Mouse (Mus musculus) ES-CJ7 (cell line): ENCODE measurements around the gene Zdhhc9.
"Not testable (repeated sequence)": the region's sequence is repeated elsewhere in the genome, so short reads cannot be mapped to it uniquely, and the experiment has no call there.

Experiments used
- DNase-seq: peaks from one replicate; pipeline ENCODE4 v3.0.0; 2011; ENCODE audit warnings: low read depth, low spot score

The Zdhhc9 gene

GRCm38 (mm10) chrX:48208519-48209185, at the start of gene Zdhhc9:
Zdhhc9 (minus strand) TSS chrX:48208878.
- peak; percentile 90 for DNase-seq

GRCm38 (mm10) chrX:48257011-48257410, 48.3 kb upstream of the Zdhhc9 start:
- DNase-seq = no peak

GRCm38 (mm10) chrX:48256468-48257007, 47.9 kb upstream of the Zdhhc9 start, which contains the start of gene Utp14a:
Utp14a (plus strand) TSS chrX:48256862.
- DNase-seq = peak; percentile 94

- DNase-seq = peak; percentile 23
Observed at GRCm38 (mm10) chrX:48255830-48256428, 47.3 kb upstream of the Zdhhc9 start.

GRCm38 (mm10) chrX:48234417-48234816, 25.7 kb upstream of the Zdhhc9 start:
- DNase-seq = peak; percentile 90

- no peak for DNase-seq
Observed at GRCm38 (mm10) chrX:48226225-48226624, 17.5 kb upstream of the Zdhhc9 start.

- DNase-seq = peak; percentile 69
Observed at GRCm38 (mm10) chrX:48222706-48223105, 14.0 kb upstream of the Zdhhc9 start.

- DNase-seq = no peak
Observed at GRCm38 (mm10) chrX:48219468-48219867, 10.8 kb upstream of the Zdhhc9 start.

- not testable (repeated sequence) for DNase-seq
Observed at GRCm38 (mm10) chrX:48209746-48210145, 1.1 kb upstream of the Zdhhc9 start.

GRCm38 (mm10) chrX:48207761-48208487, 754 bp downstream of the Zdhhc9 start:
- peak; percentile 9 for DNase-seq

GRCm38 (mm10) chrX:48204469-48204868, 4.2 kb downstream of the Zdhhc9 start:
- no peak for DNase-seq

- no peak for DNase-seq
Observed at GRCm38 (mm10) chrX:48203763-48204162, 4.9 kb downstream of the Zdhhc9 start.

- no peak for DNase-seq
Observed at GRCm38 (mm10) chrX:48202995-48203394, 5.7 kb downstream of the Zdhhc9 start.

GRCm38 (mm10) chrX:48202436-48202835, 6.2 kb downstream of the Zdhhc9 start:
- DNase-seq = peak; percentile 50

- DNase-seq = no peak
Observed at GRCm38 (mm10) chrX:48201973-48202372, 6.7 kb downstream of the Zdhhc9 start.

GRCm38 (mm10) chrX:48200699-48201098, 8.0 kb downstream of the Zdhhc9 start:
- no peak for DNase-seq

- DNase-seq = no peak
Observed at GRCm38 (mm10) chrX:48199026-48199425, 9.7 kb downstream of the Zdhhc9 start.

GRCm38 (mm10) chrX:48197856-48198255, 10.8 kb downstream of the Zdhhc9 start:
- peak; percentile 29 for DNase-seq

- no peak for DNase-seq
Observed at GRCm38 (mm10) chrX:48193235-48194152, 15.2 kb downstream of the Zdhhc9 start.

- no peak for DNase-seq
Observed at GRCm38 (mm10) chrX:48191261-48191660, 17.4 kb downstream of the Zdhhc9 start.

GRCm38 (mm10) chrX:48184703-48185102, 24.0 kb downstream of the Zdhhc9 start:
- no peak for DNase-seq
